Mouse (Mus musculus) C2C12 (cell line): ENCODE data around the gene Mrpl37. TPM values are rescaled to one million over a fixed set of nuclear protein-coding genes. Genes with fewer than 3 reads are reported as not detected.

Experiments used
- H3K27me3 ChIP-seq: one replicate; pipeline ENCODE4 v1.6.1; 2011; ENCODE audit not compliant: control insufficient read depth, insufficient read depth, insufficient read length
- H3K36me3 ChIP-seq: one replicate; pipeline ENCODE4 v1.6.1; 2011; ENCODE audit not compliant: control insufficient read depth, insufficient read depth
- H3K4me3 ChIP-seq: one replicate; pipeline ENCODE4 v1.5.1; 2011; ENCODE audit warnings: mild to moderate bottlenecking, control low read depth; ENCODE audit not compliant: poor library complexity, insufficient read depth, severe bottlenecking
- H3K79me2 ChIP-seq: one replicate; pipeline ENCODE4 v1.6.1; 2011; ENCODE audit not compliant: control insufficient read depth, insufficient read depth
- H3K79me3 ChIP-seq: one replicate; pipeline ENCODE4 v1.6.1; 2011; ENCODE audit warnings: low read depth, control low read depth
- H3ac ChIP-seq: one replicate; pipeline ENCODE3; 2011; ENCODE audit warnings: low read depth; ENCODE audit not compliant: control insufficient read depth, insufficient read length
- CEBPB ChIP-seq: IDR thresholded peaks from one replicate; pipeline ENCODE4 v1.6.1; 2011; ENCODE audit warnings: low read depth, mild to moderate bottlenecking, control low read depth, moderate library complexity
- CTCF ChIP-seq: IDR thresholded peaks from one replicate; pipeline ENCODE4 v1.5.1; 2011; ENCODE audit not compliant: control insufficient read depth, insufficient read depth, insufficient read length
- FOSL1 ChIP-seq: IDR thresholded peaks from one replicate; pipeline ENCODE4 v1.8.0; 2011; ENCODE audit warnings: mild to moderate bottlenecking, low read length; ENCODE audit not compliant: poor library complexity, insufficient read depth, severe bottlenecking
- MAX ChIP-seq: IDR thresholded peaks from one replicate; pipeline ENCODE4 v1.6.1; 2011; ENCODE audit warnings: mild to moderate bottlenecking, control low read depth
- MYOD1 ChIP-seq: IDR thresholded peaks from one replicate; pipeline ENCODE4 v1.6.1; 2011; ENCODE audit warnings: low read depth; ENCODE audit not compliant: control insufficient read depth, insufficient read length
- MYOG ChIP-seq: IDR thresholded peaks from one replicate; pipeline ENCODE4 v1.6.1; 2011; ENCODE audit not compliant: control insufficient read depth, insufficient read length; ENCODE audit errors: extremely low read depth
- USF1 ChIP-seq: IDR thresholded peaks from one replicate; pipeline ENCODE4 v1.6.1; 2011; ENCODE audit warnings: low read depth, mild to moderate bottlenecking, control low read depth, moderate library complexity
- polyA plus RNA-seq: library from polyadenylated mRNA; unstranded; fragments of >200 nt; fragmentation: generic; extraction: Trizol; gene quantifications from one replicate; pipeline ENCODE4 v1.2.1, GENCODE M21; 2012; ENCODE audit warnings: missing spikeins

The Mrpl37 gene
- polyA plus RNA-seq, 1 experiment, result 75.5 TPM

DNA sequence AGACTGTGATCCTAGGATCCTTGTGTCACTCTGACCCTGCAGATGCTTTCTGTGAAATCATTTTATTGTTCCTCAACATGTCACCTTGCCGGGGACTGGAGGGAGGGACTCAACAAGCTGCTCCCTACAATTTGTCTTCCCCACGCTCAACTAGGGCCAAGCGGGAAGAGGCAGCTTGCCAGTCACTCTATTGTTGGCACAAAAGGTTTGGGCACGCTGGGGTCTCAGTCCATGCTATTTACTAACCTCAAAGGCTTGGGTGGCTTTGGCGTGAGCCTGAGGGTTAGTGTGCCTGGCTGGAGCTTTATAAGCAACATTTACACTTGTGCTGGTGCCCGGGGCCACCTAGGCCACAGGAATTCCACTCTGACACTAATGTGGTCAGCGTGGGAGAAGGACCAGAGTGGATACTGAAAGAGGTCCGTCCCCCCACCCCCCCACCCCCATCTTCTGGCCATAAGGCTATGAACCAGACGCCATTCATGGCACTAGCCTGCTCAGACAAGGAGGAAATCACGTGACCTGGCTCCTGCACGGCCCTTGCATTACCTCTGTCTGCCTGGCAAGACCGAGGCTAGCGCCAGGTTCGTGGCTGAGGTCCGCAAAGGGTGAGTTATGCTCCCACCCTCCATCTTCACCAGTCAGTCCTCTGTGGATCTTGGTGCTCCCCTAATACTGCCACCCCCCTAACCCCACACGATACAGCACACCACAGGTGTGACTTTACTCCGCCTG, 32.3 kb upstream of the Mrpl37 start:
- Histone ChIP-seq H3K36me3 (no peaks in the 10 kb centered on the region), H3K79me2 (no peaks in the 10 kb centered on the region), H3K27me3 (peaks cover 12% of the 10 kb centered on the region), H3ac (no peak overlapping the region), H3K4me3 (no peak overlapping the region), H3K79me3 (no peaks in the 10 kb centered on the region)
- no peak for TF ChIP-seq CTCF
- no peak for TF ChIP-seq CEBPB
- no peak for TF ChIP-seq MYOG
- no peak for TF ChIP-seq MYOD1
- peak; percentile 33 for TF ChIP-seq USF1
- no peak for TF ChIP-seq MAX
- TF ChIP-seq FOSL1, result no peak

GRCm38 (mm10) chr4:107098375-107098774, 31.7 kb upstream of the Mrpl37 start:
- Histone ChIP-seq H3K27me3 (peaks cover 12% of the 10 kb centered on the region), H3K4me3 (no peak overlapping the region), H3ac (no peak overlapping the region), H3K36me3 (no peaks in the 10 kb centered on the region), H3K79me2 (no peaks in the 10 kb centered on the region), H3K79me3 (no peaks in the 10 kb centered on the region)
- TF ChIP-seq MYOD1 (no peak), MAX (no peak), USF1 (no peak), FOSL1 (no peak), MYOG (no peak), CEBPB (no peak), CTCF (no peak)

DNA sequence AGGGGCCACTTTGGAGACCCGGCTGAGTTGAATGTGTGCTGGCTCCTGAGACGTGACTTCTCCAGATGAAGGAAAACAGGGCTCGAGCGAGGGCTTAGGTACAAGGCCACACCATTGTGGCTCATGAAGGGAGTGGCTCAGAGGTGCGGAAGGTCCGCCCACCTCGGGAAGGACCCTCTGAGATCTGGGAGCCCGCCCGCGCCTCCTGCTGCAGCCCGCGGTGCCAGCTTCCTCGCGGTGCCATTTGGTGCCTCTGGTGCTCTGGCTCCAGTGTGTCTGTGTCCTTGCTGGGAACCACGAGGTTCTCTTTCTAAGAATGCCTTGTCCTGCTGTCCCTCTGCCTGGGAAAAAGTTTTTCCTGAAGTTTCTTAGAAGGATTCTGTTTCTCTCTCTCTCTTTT, 31.2 kb upstream of the Mrpl37 start:
- Histone ChIP-seq H3K4me3 (no peak overlapping the region), H3K27me3 (peaks cover 9% of the 10 kb centered on the region), H3K79me3 (no peaks in the 10 kb centered on the region), H3K79me2 (no peaks in the 10 kb centered on the region), H3K36me3 (no peaks in the 10 kb centered on the region), H3ac (no peak overlapping the region)
- TF ChIP-seq CEBPB (no peak), USF1 (no peak), MYOG (no peak), FOSL1 (no peak), CTCF (no peak)

GRCm38 (mm10) chr4:107096841-107097373, 30.2 kb upstream of the Mrpl37 start, which contains the start of gene Cdcp2:
Gene Cdcp2 (plus strand): TSS chr4:107096891.
- Histone ChIP-seq H3K4me3 (no peak within 1 kb of the TSS), H3K27me3 (peaks cover 5% of the 10 kb centered on the region), H3K79me2 (no peaks in the 10 kb centered on the region), H3ac (no peak within 1 kb of the TSS), H3K36me3 (no peaks in the 10 kb centered on the region), H3K79me3 (no peaks in the 10 kb centered on the region)
- TF ChIP-seq MYOD1 (no peak), MAX (no peak), USF1 (no peak), MYOG (no peak), CTCF (no peak), CEBPB (no peak), FOSL1 (no peak)

DNA sequence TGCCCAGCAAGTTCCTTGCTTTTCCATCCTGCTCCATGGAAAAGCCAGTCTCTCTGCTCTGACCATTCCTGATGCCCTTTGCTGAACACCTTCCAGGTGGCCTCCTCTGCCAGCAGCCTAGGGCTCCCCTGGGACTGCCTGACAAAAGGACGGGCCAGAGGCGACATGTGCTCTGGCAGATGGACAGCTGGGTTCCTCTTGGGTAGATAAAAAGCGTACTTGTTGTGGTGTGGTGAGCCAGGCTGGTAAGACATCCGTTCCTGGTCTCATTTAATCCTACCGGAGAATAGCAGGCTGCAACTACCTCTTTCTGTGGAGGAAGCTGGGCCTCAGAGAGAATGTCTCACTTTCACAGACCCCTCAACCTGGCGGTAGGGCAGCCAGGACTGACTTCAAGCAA, 29.4 kb upstream of the Mrpl37 start:
- no peak overlapping the region for H3ac ChIP-seq
- no peaks in the 10 kb centered on the region for H3K79me2 ChIP-seq
- peaks cover 5% of the 10 kb centered on the region for H3K27me3 ChIP-seq
- no peaks in the 10 kb centered on the region for H3K36me3 ChIP-seq
- no peak overlapping the region for H3K4me3 ChIP-seq
- TF ChIP-seq USF1 (no peak), CTCF (no peak), MYOG (no peak), CEBPB (no peak), FOSL1 (no peak), MYOD1 (no peak)
- no peaks in the 10 kb centered on the region for H3K79me3 ChIP-seq
